Mouse (Mus musculus): ENCODE data around the gene Igtp. TPM values are rescaled to one million over a fixed set of nuclear protein-coding genes. Genes with fewer than 3 reads are reported as not detected.
A peak's percentile ranks its signal among the peaks of the same experiment; 100 is the strongest.

Gene Igtp
- total and polyA plus RNA-seq, 2 experiments = 33.0 to 52.9 TPM

DNA sequence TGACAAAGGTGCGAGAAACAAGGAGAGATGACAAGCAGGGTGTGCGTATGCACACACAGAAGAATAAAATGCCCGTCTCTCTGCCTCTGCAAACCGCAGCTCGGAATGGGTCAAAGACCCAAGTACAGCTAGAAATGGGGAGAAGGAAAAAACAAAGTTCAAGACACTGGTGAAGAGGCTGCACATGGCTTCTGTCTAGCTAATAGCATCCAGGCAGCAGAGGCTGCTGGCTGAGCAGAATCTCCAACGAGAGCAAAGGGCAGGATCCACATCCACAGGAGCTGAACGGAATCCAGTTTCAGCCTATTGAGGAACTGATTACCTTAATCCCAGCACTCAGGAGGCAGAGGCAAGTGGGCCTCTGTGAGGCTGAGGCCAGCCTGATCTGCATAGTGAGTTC, 18.6 kb upstream of the Igtp start:
- H3K27me3 ChIP-seq (ENCODE audit: control insufficient read depth, insufficient read depth, low read length) = no peaks in the 10 kb centered on the region
- no peaks in the 10 kb centered on the region for H3K79me2 ChIP-seq (ENCODE audit: control insufficient read depth, insufficient read depth, low read length)
- DNase-seq (ENCODE audit: extremely low read depth, low read depth, low spot score) = no peak
- H3K4me1 ChIP-seq (ENCODE audit: control insufficient read depth, insufficient read depth, low read length) = peaks cover 8% of the 10 kb centered on the region
- WGBS = 89% methylated on average over 7 of the region's 7 CpGs
- H3K4me3 ChIP-seq (ENCODE audit: insufficient read depth, low read depth, low read length) = no peak overlapping the region
- peaks cover 15% of the 10 kb centered on the region for H3K36me3 ChIP-seq (ENCODE audit: control insufficient read depth, insufficient read depth, low read length)
- no peak overlapping the region for H3K27ac ChIP-seq (replicated peaks; ENCODE audit: insufficient read depth, low read depth, low read length)
- no peak overlapping the region for H3K9ac ChIP-seq (ENCODE audit: low read depth, low read length)
- TF ChIP-seq CTCF (IDR thresholded peaks at IDR 0.05; ENCODE audit: low read depth, low read length) (no peak), POLR2A (IDR thresholded peaks at IDR 0.05; ENCODE audit: extremely low read depth, insufficient read depth, low read length) (no peak)

DNA sequence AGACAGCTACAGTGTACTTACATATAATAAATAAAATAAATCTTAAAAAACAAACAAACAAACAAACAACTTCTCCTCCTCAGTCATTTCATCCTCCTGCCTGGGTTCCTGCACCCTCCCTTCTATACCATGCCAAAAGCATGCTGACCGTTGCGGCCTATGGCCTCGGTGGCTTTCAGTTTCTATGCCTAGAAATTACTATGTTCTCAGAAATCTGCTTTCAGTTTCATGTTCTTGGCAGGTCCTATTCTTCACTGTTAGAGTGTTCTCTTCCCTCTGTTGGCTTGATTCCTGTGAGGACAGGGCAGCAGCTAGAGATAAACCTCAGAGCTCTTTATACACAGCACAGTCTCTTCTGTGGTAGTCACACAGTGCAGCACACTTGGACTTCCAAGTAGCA, 15.8 kb upstream of the Igtp start:
- 6% methylated on average over 3 of the region's 3 CpGs for WGBS
- TF ChIP-seq CTCF (IDR thresholded peaks at IDR 0.05; ENCODE audit: low read depth, low read length) = no peak
- no peak for TF ChIP-seq POLR2A (IDR thresholded peaks at IDR 0.05; ENCODE audit: extremely low read depth, insufficient read depth, low read length)
- peaks cover 10% of the 10 kb centered on the region for H3K4me1 ChIP-seq (ENCODE audit: control insufficient read depth, insufficient read depth, low read length)
- no peaks in the 10 kb centered on the region for H3K79me2 ChIP-seq (ENCODE audit: control insufficient read depth, insufficient read depth, low read length)
- peak overlapping the region; percentile 45 for H3K4me3 ChIP-seq (ENCODE audit: insufficient read depth, low read depth, low read length)
- peak overlapping the region; percentile 67 for H3K9ac ChIP-seq (ENCODE audit: low read depth, low read length)
- H3K27ac ChIP-seq (replicated peaks; ENCODE audit: insufficient read depth, low read depth, low read length) = peak overlapping the region; percentile 71
- no peaks in the 10 kb centered on the region; the same call in 1 of the 2 replicates for H3K36me3 ChIP-seq (ENCODE audit: control insufficient read depth, insufficient read depth, low read length)
- H3K27me3 ChIP-seq (ENCODE audit: control insufficient read depth, insufficient read depth, low read length) = no peaks in the 10 kb centered on the region
- peak; percentile 54 for DNase-seq (ENCODE audit: extremely low read depth, low read depth, low spot score)

DNA sequence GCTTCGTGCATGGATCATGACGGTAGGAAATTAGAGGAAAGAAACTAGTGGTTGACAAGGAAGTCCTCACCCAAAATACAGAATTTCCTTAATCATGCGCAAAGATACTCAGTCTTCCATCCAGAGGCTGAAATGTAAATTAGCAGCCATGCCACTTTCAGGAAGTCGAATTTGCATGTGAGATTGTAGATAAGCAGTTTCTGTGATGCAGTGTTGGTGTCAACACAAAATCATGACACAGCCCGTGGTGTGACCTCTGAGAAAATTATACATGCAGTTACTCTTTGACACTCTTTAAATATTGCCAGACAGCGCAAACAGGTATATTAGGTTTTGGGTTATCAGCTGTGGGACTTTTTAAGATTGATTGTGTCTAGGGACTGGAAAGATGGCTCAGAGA, 9.7 kb upstream of the Igtp start:
- 90% methylated on average over 6 of the region's 6 CpGs for WGBS
- H3K36me3 ChIP-seq (ENCODE audit: control insufficient read depth, insufficient read depth, low read length) = no peaks in the 10 kb centered on the region; the same call in 1 of the 2 replicates
- DNase-seq (ENCODE audit: extremely low read depth, low read depth, low spot score) = no peak
- no peak overlapping the region for H3K9ac ChIP-seq (ENCODE audit: low read depth, low read length)
- no peak for TF ChIP-seq CTCF (IDR thresholded peaks at IDR 0.05; ENCODE audit: low read depth, low read length)
- no peak for TF ChIP-seq POLR2A (IDR thresholded peaks at IDR 0.05; ENCODE audit: extremely low read depth, insufficient read depth, low read length)
- H3K27ac ChIP-seq (replicated peaks; ENCODE audit: insufficient read depth, low read depth, low read length) = no peak overlapping the region
- peaks cover 2% of the 10 kb centered on the region; the same call in 1 of the 2 replicates for H3K4me1 ChIP-seq (ENCODE audit: control insufficient read depth, insufficient read depth, low read length)
- no peaks in the 10 kb centered on the region for H3K79me2 ChIP-seq (ENCODE audit: control insufficient read depth, insufficient read depth, low read length)
- no peaks in the 10 kb centered on the region for H3K27me3 ChIP-seq (ENCODE audit: control insufficient read depth, insufficient read depth, low read length)
- no peak overlapping the region for H3K4me3 ChIP-seq (ENCODE audit: insufficient read depth, low read depth, low read length)

DNA sequence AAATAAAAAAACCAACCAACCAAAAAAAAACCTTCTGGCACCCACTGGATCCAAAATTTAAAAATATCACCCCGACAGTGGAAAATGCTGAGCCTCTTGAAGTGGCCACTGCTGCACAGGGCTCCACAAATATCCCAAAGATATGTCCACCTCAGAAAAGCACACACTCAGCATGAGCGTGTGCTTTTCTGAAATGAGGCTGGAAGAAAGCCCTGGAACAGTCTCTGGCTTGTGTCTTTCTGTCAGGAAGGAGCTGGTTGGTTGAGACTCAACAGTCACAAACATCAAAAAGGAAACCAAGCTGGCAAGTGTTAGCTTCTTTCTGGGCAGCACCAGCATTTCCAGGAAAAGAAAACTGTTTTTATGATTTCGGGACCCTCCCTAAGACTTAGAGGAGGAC, 6.0 kb upstream of the Igtp start:
- no peak for DNase-seq (ENCODE audit: extremely low read depth, low read depth, low spot score)
- no peak for TF ChIP-seq CTCF (IDR thresholded peaks at IDR 0.05; ENCODE audit: low read depth, low read length)
- TF ChIP-seq POLR2A (IDR thresholded peaks at IDR 0.05; ENCODE audit: extremely low read depth, insufficient read depth, low read length) = no peak
- WGBS = 67% methylated on average over 3 of the region's 3 CpGs
- Histone ChIP-seq H3K27ac (replicated peaks; ENCODE audit: insufficient read depth, low read depth, low read length) (no peak overlapping the region), H3K27me3 (ENCODE audit: control insufficient read depth, insufficient read depth, low read length) (no peaks in the 10 kb centered on the region), H3K9ac (ENCODE audit: low read depth, low read length) (no peak overlapping the region), H3K4me1 (ENCODE audit: control insufficient read depth, insufficient read depth, low read length) (no peaks in the 10 kb centered on the region), H3K4me3 (ENCODE audit: insufficient read depth, low read depth, low read length) (no peak overlapping the region), H3K36me3 (ENCODE audit: control insufficient read depth, insufficient read depth, low read length) (no peaks in the 10 kb centered on the region; the same call in 1 of the 2 replicates), H3K79me2 (ENCODE audit: control insufficient read depth, insufficient read depth, low read length) (no peaks in the 10 kb centered on the region)

DNA sequence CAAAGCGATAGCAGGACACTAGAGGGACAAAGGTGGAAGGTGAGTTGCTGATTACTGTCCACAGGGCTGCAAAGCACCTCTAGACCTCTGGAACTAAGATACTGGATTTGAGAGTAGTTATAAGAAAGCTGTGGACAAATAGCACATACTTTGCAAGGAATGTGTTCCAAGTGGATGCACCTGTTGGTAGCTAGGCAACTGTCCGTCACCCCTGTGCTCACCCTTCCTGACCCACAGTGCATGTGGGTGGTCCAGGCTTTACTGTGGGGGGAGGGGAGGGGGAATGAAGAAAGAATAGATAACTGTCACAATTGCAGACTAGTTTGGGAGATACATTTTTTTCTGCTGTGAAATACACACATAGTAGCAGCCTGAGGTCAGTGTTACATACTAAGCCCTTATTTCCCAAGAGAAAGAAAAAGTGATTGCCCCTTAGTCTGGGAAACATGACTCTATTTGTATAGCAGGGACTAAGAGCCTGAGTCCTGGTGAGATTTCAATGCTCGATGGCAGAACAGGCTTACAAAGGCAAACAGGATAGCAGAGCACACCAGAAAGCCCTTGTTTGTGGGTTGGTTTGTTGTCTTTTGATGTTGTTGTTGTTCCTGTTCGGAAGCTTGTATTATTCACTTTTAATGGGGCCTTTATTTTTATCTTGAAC, 5.4 kb upstream of the Igtp start:
- 64% methylated on average over 4 of the region's 4 CpGs for WGBS
- no peaks in the 10 kb centered on the region for H3K27me3 ChIP-seq (ENCODE audit: control insufficient read depth, insufficient read depth, low read length)
- no peak overlapping the region; the same call in 1 of the 2 replicates for H3K27ac ChIP-seq (replicated peaks; ENCODE audit: insufficient read depth, low read depth, low read length)
- no peak for DNase-seq (ENCODE audit: extremely low read depth, low read depth, low spot score)
- no peak for TF ChIP-seq POLR2A (IDR thresholded peaks at IDR 0.05; ENCODE audit: extremely low read depth, insufficient read depth, low read length)
- no peak for TF ChIP-seq CTCF (IDR thresholded peaks at IDR 0.05; ENCODE audit: low read depth, low read length)
- no peak overlapping the region for H3K9ac ChIP-seq (ENCODE audit: low read depth, low read length)
- no peaks in the 10 kb centered on the region for H3K79me2 ChIP-seq (ENCODE audit: control insufficient read depth, insufficient read depth, low read length)
- no peaks in the 10 kb centered on the region; the same call in 1 of the 2 replicates for H3K36me3 ChIP-seq (ENCODE audit: control insufficient read depth, insufficient read depth, low read length)
- no peak overlapping the region for H3K4me3 ChIP-seq (ENCODE audit: insufficient read depth, low read depth, low read length)
- H3K4me1 ChIP-seq (ENCODE audit: control insufficient read depth, insufficient read depth, low read length) = peaks cover 3% of the 10 kb centered on the region

DNA sequence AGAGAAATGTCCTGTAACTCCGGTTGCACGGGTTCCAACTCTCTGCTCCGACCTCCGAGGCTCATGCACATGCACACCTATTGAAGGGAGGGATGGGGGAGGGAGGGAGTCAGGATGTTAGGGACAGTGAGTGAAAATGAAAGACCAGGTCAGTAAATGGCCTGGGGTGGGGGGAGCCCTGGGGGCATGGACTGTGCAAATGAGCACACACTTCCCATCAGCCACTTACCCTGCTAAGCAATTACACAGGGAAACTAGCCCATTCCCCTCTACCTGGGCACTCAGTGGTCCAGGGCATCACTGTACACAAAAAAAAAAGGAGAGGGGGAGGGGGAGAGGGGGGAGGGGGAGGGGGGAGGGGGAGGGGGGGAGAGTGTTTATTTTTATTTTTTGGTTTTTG, 693 bp upstream of the Igtp start:
- no peak for DNase-seq (ENCODE audit: extremely low read depth, low read depth, low spot score)
- Histone ChIP-seq H3K4me3 (ENCODE audit: insufficient read depth, low read depth, low read length) (no peak overlapping the region), H3K36me3 (ENCODE audit: control insufficient read depth, insufficient read depth, low read length) (peaks cover 2% of the 10 kb centered on the region; the same call in 1 of the 2 replicates), H3K27me3 (ENCODE audit: control insufficient read depth, insufficient read depth, low read length) (no peaks in the 10 kb centered on the region), H3K79me2 (ENCODE audit: control insufficient read depth, insufficient read depth, low read length) (peaks cover 4% of the 10 kb centered on the region; the same call in 1 of the 2 replicates), H3K9ac (ENCODE audit: low read depth, low read length) (no peak overlapping the region), H3K27ac (replicated peaks; ENCODE audit: insufficient read depth, low read depth, low read length) (no peak overlapping the region), H3K4me1 (ENCODE audit: control insufficient read depth, insufficient read depth, low read length) (peaks cover 13% of the 10 kb centered on the region)
- TF ChIP-seq POLR2A (IDR thresholded peaks at IDR 0.05; ENCODE audit: extremely low read depth, insufficient read depth, low read length) (no peak), CTCF (IDR thresholded peaks at IDR 0.05; ENCODE audit: low read depth, low read length) (no peak)
- 75% methylated on average over 4 of the region's 4 CpGs for WGBS

All from liver, adult 2 months (tissue).